Mouse (Mus musculus): ENCODE data around the gene Gm11562. TPM values are rescaled to one million over a fixed set of nuclear protein-coding genes. Genes with fewer than 3 reads are reported as not detected.

Gm11562 gene
- polyA plus RNA-seq, 1 experiment from 2014 or later = not detected

- 92% methylated on average over 6 of the region's 6 CpGs for WGBS
- Histone ChIP-seq H3K4me1 (no peaks in the 10 kb centered on the region), H3K9me3 (no peaks in the 10 kb centered on the region), H3K36me3 (replicated peaks) (no peaks in the 10 kb centered on the region), H3K27ac (no peak within 1 kb of the TSS), H3K27me3 (ENCODE audit: poor library complexity, severe bottlenecking) (no peaks in the 10 kb centered on the region; the same call in 1 of the 2 replicates), H3K4me3 (no peak within 1 kb of the TSS)
- DNase-seq (ENCODE audit: extremely low spot score, low spot score) = no peak
These were observed 39.6 kb downstream of the Gm11562 start, which contains the start of gene Krtap1-5 for GRCm38 (mm10) chr11:99580636-99581035. TSS of gene Krtap1-5 (minus strand) at chr11:99581016.

- H3K27me3 ChIP-seq (ENCODE audit: poor library complexity, severe bottlenecking) = no peaks in the 10 kb centered on the region
- H3K4me3 ChIP-seq = peak overlapping the region; percentile 33
- H3K9me3 ChIP-seq = no peaks in the 10 kb centered on the region
- peak; percentile 79 for DNase-seq (ENCODE audit: extremely low spot score, low spot score)
- 5% methylated on average over 7 of the region's 7 CpGs for WGBS
- peaks cover 3% of the 10 kb centered on the region for H3K4me1 ChIP-seq
- H3K36me3 ChIP-seq (replicated peaks) = no peaks in the 10 kb centered on the region
- peak overlapping the region; percentile 62; the same call in 1 of the 2 replicates for H3K27ac ChIP-seq
These were observed 46.1 kb downstream of the Gm11562 start for GRCm38 (mm10) chr11:99574106-99574505.

- WGBS = 34% methylated on average over 4 of the region's 4 CpGs
- no peaks in the 10 kb centered on the region for H3K9me3 ChIP-seq
- no peak for DNase-seq (ENCODE audit: extremely low spot score, low spot score)
These were observed 47.1 kb downstream of the Gm11562 start for GRCm38 (mm10) chr11:99573164-99573563.

More at GRCm38 (mm10) chr11:99573164-99573563, 47.1 kb downstream of the Gm11562 start:
- Histone ChIP-seq H3K36me3 (replicated peaks) (no peaks in the 10 kb centered on the region), H3K4me1 (peaks cover 3% of the 10 kb centered on the region), H3K27ac (no peak overlapping the region), H3K27me3 (ENCODE audit: poor library complexity, severe bottlenecking) (no peaks in the 10 kb centered on the region), H3K4me3 (no peak overlapping the region)

Other genes starting within 250 kb of the Gm11562 start
- gene Krt28, start 245.5 kb downstream of the Gm11562 start, polyA plus RNA-seq (2016; fragmentation: Nextera tagmentation; extraction: Ambion mirVana) = 0.22 and 0.36 TPM in 2 replicates
- 20.6 and 22.0 TPM in 2 replicates for gene Krt10, start 231.1 kb downstream of the Gm11562 start, polyA plus RNA-seq (2016; fragmentation: Nextera tagmentation; extraction: Ambion mirVana)
- not detected in 2 replicates for gene Krt12, start 198.2 kb downstream of the Gm11562 start, polyA plus RNA-seq (2016; fragmentation: Nextera tagmentation; extraction: Ambion mirVana)
- 0.35 and 0.64 TPM in 2 replicates for gene Krt20, start 182.3 kb downstream of the Gm11562 start, polyA plus RNA-seq (2016; fragmentation: Nextera tagmentation; extraction: Ambion mirVana)
- gene Krt23, start 127.3 kb downstream of the Gm11562 start, polyA plus RNA-seq (2016; fragmentation: Nextera tagmentation; extraction: Ambion mirVana) = 0.20 TPM in 1 of 2 replicates, not detected in the other
- gene Krt39, start 99.1 kb downstream of the Gm11562 start, polyA plus RNA-seq (2016; fragmentation: Nextera tagmentation; extraction: Ambion mirVana) = not detected in 2 replicates
- not detected in 2 replicates for gene Krt40, start 77.3 kb downstream of the Gm11562 start, polyA plus RNA-seq (2016; fragmentation: Nextera tagmentation; extraction: Ambion mirVana)
- gene Krtap3-3, start 69.6 kb downstream of the Gm11562 start, polyA plus RNA-seq (2016; fragmentation: Nextera tagmentation; extraction: Ambion mirVana) = not detected in 2 replicates
- not detected in 2 replicates for gene Krtap3-2, start 63.6 kb downstream of the Gm11562 start, polyA plus RNA-seq (2016; fragmentation: Nextera tagmentation; extraction: Ambion mirVana)
- gene Gm11939, start 61.0 kb downstream of the Gm11562 start, polyA plus RNA-seq (2016; fragmentation: Nextera tagmentation; extraction: Ambion mirVana) = not detected in 2 replicates
- gene Krtap3-1, start 53.8 kb downstream of the Gm11562 start, polyA plus RNA-seq (2016; fragmentation: Nextera tagmentation; extraction: Ambion mirVana) = not detected in 2 replicates
- gene Krtap1-5, start 39.4 kb downstream of the Gm11562 start, polyA plus RNA-seq (2016; fragmentation: Nextera tagmentation; extraction: Ambion mirVana) = not detected in 2 replicates
- gene Krtap1-4, start 36.8 kb downstream of the Gm11562 start, polyA plus RNA-seq (2016; fragmentation: Nextera tagmentation; extraction: Ambion mirVana) = not detected in 2 replicates
- gene Krtap1-3, start 29.1 kb downstream of the Gm11562 start, polyA plus RNA-seq (2016; fragmentation: Nextera tagmentation; extraction: Ambion mirVana) = not detected in 2 replicates
- gene Krtap9-3, start 22.3 kb downstream of the Gm11562 start, polyA plus RNA-seq (2016; fragmentation: Nextera tagmentation; extraction: Ambion mirVana) = not detected in 2 replicates
- not detected in 2 replicates for gene Gm11938, start 17.1 kb downstream of the Gm11562 start, polyA plus RNA-seq (2016; fragmentation: Nextera tagmentation; extraction: Ambion mirVana)
- gene Gm11937, start 10.2 kb downstream of the Gm11562 start, polyA plus RNA-seq (2016; fragmentation: Nextera tagmentation; extraction: Ambion mirVana) = not detected in 2 replicates
- gene Krtap2-4, start 5.6 kb downstream of the Gm11562 start, polyA plus RNA-seq (2016; fragmentation: Nextera tagmentation; extraction: Ambion mirVana) = not detected in 2 replicates
- not detected in 2 replicates for gene Krtap4-1, start 7.8 kb upstream of the Gm11562 start, polyA plus RNA-seq (2016; fragmentation: Nextera tagmentation; extraction: Ambion mirVana)
- gene Krtap4-2, start 14.6 kb upstream of the Gm11562 start, polyA plus RNA-seq (2016; fragmentation: Nextera tagmentation; extraction: Ambion mirVana) = not detected in 2 replicates
- gene Krtap4-7, start 23.7 kb upstream of the Gm11562 start, polyA plus RNA-seq (2016; fragmentation: Nextera tagmentation; extraction: Ambion mirVana) = not detected in 2 replicates
- not detected in 2 replicates for gene Gm11555, start 29.8 kb upstream of the Gm11562 start, polyA plus RNA-seq (2016; fragmentation: Nextera tagmentation; extraction: Ambion mirVana)
- not detected in 2 replicates for gene Gm11563, start 38.5 kb upstream of the Gm11562 start, polyA plus RNA-seq (2016; fragmentation: Nextera tagmentation; extraction: Ambion mirVana)
- not detected in 2 replicates for gene Krtap4-6, start 45.5 kb upstream of the Gm11562 start, polyA plus RNA-seq (2016; fragmentation: Nextera tagmentation; extraction: Ambion mirVana)
- not detected in 2 replicates for gene Gm14190, start 70.3 kb upstream of the Gm11562 start, polyA plus RNA-seq (2016; fragmentation: Nextera tagmentation; extraction: Ambion mirVana)
- gene Gm14180, start 113.9 kb upstream of the Gm11562 start, polyA plus RNA-seq (2016; fragmentation: Nextera tagmentation; extraction: Ambion mirVana) = not detected in 2 replicates
- not detected in 2 replicates for gene Gm11595, start 152.5 kb upstream of the Gm11562 start, polyA plus RNA-seq (2016; fragmentation: Nextera tagmentation; extraction: Ambion mirVana)
- gene Krtap4-8, start 160.3 kb upstream of the Gm11562 start, polyA plus RNA-seq (2016; fragmentation: Nextera tagmentation; extraction: Ambion mirVana) = not detected in 2 replicates
- not detected in 2 replicates for gene Krtap4-9, start 164.8 kb upstream of the Gm11562 start, polyA plus RNA-seq (2016; fragmentation: Nextera tagmentation; extraction: Ambion mirVana)
- gene Gm11596, start 173.0 kb upstream of the Gm11562 start, polyA plus RNA-seq (2016; fragmentation: Nextera tagmentation; extraction: Ambion mirVana) = not detected in 2 replicates
- gene Gm11569, start 178.5 kb upstream of the Gm11562 start, polyA plus RNA-seq (2016; fragmentation: Nextera tagmentation; extraction: Ambion mirVana) = not detected in 2 replicates
- not detected in 2 replicates for gene Gm11554, start 184.0 kb upstream of the Gm11562 start, polyA plus RNA-seq (2016; fragmentation: Nextera tagmentation; extraction: Ambion mirVana)
- gene Krtap4-13, start 189.5 kb upstream of the Gm11562 start, polyA plus RNA-seq (2016; fragmentation: Nextera tagmentation; extraction: Ambion mirVana) = not detected in 2 replicates
- not detected in 2 replicates for gene Gm11564, start 195.2 kb upstream of the Gm11562 start, polyA plus RNA-seq (2016; fragmentation: Nextera tagmentation; extraction: Ambion mirVana)
- not detected in 2 replicates for gene 2300003K06Rik, start 217.6 kb upstream of the Gm11562 start, polyA plus RNA-seq (2016; fragmentation: Nextera tagmentation; extraction: Ambion mirVana)
- not detected in 2 replicates for gene Krtap4-16, start 231.2 kb upstream of the Gm11562 start, polyA plus RNA-seq (2016; fragmentation: Nextera tagmentation; extraction: Ambion mirVana)
- not detected in 2 replicates for gene Gm11568, start 237.5 kb upstream of the Gm11562 start, polyA plus RNA-seq (2016; fragmentation: Nextera tagmentation; extraction: Ambion mirVana)
- gene Gm11559, start 244.0 kb upstream of the Gm11562 start, polyA plus RNA-seq (2016; fragmentation: Nextera tagmentation; extraction: Ambion mirVana) = not detected in 2 replicates